Mouse (Mus musculus) MEL (cell line): ENCODE measurements around the gene Gfod1.

Experiments
- BHLHE40 ChIP-seq: IDR thresholded peaks from 2 replicates; pipeline ENCODE4 v1.6.1; 2012; ENCODE audit warnings: low read depth, mild to moderate bottlenecking, inconsistent platforms, low read length, improper control_type of control experiment, borderline replicate concordance
- CTCF ChIP-seq, 3 experiments: IDR thresholded peaks in 2 of 3; conservative IDR thresholded peaks in 1 of 3; 2 replicates each; pipeline ENCODE4 v1.5.1; 2011 to 2012; ENCODE audit warnings: low read length in 3 of 3, low read depth in 2 of 3, mild to moderate bottlenecking in 2 of 3, improper control_type of control experiment in 1 of 3, inconsistent platforms in 1 of 3, mixed read lengths in 1 of 3, moderate library complexity in 1 of 3; ENCODE audit not compliant: control insufficient read depth in 1 of 3, insufficient read depth in 1 of 3, poor library complexity in 1 of 3, severe bottlenecking in 1 of 3
- MAX ChIP-seq: IDR thresholded peaks from 2 replicates; pipeline ENCODE4 v1.6.1; 2011; ENCODE audit warnings: low read length, improper control_type of control experiment
- POLR2A ChIP-seq, 2 experiments: IDR thresholded peaks; 2 replicates each; pipeline ENCODE4 v1.6.1; 2011 to 2012; ENCODE audit warnings: low read length in 2 of 2, mild to moderate bottlenecking in 2 of 2, control low read depth in 1 of 2, improper control_type of control experiment in 1 of 2, low read depth in 1 of 2, moderate library complexity in 1 of 2; ENCODE audit not compliant: control insufficient read depth in 1 of 2, insufficient read depth in 1 of 2, poor library complexity in 1 of 2
- TCF12 ChIP-seq: IDR thresholded peaks from 2 replicates; pipeline ENCODE4 v1.6.1; 2014; ENCODE audit warnings: low read depth, mild to moderate bottlenecking, inconsistent platforms, low read length, improper control_type of control experiment, moderate library complexity
- USF1 ChIP-seq: IDR thresholded peaks from 2 replicates; pipeline ENCODE4 v1.6.1; 2014; ENCODE audit warnings: low read depth, mild to moderate bottlenecking, inconsistent platforms, low read length, improper control_type of control experiment, moderate library complexity

GRCm38 (mm10) chr13:43288026-43288425 is 15.9 kb downstream of the Gfod1 start:
- TF ChIP-seq MAX, result no peak
- no peak for TF ChIP-seq TCF12
- TF ChIP-seq USF1, result no peak
- no peak for TF ChIP-seq BHLHE40
- no peak for TF ChIP-seq POLR2A (IDR thresholded peaks at IDR 0.05; ENCODE audit: control insufficient read depth in 1 of 2, insufficient read depth in 1 of 2, low read depth in 1 of 2, low read length in 2 of 2, poor library complexity in 1 of 2)
- no peak for TF ChIP-seq CTCF (IDR thresholded peaks at IDR 0.05 in 2 of 3, conservative IDR thresholded peaks at IDR 0.05 in 1 of 3; ENCODE audit: control insufficient read depth in 1 of 3, insufficient read depth in 1 of 3, low read depth in 2 of 3, low read length in 3 of 3, poor library complexity in 1 of 3, severe bottlenecking in 1 of 3)
